Mouse (Mus musculus): ENCODE data around the gene Kif16b.

GRCm38 (mm10) chr2:142693461-142693860 lies 207.9 kb downstream of the Kif16b start:
- TF ChIP-seq CTCF (IDR thresholded peaks at IDR 0.05) (no peak), EP300 (IDR thresholded peaks at IDR 0.05) (no peak)

Data from lung, postnatal 0 days (tissue).